Mouse (Mus musculus): Measurements from ENCODE around the gene Ak5. TPM values are rescaled to one million over a fixed set of nuclear protein-coding genes. Genes with fewer than 3 reads are reported as not detected.
"Not testable (repeated sequence)": the region's sequence is repeated elsewhere in the genome, so short reads cannot be mapped to it uniquely, and the experiment has no call there.

The Ak5 gene
- polyA plus RNA-seq, 1 experiment from 2014 or later: 3.1 TPM

DNA sequence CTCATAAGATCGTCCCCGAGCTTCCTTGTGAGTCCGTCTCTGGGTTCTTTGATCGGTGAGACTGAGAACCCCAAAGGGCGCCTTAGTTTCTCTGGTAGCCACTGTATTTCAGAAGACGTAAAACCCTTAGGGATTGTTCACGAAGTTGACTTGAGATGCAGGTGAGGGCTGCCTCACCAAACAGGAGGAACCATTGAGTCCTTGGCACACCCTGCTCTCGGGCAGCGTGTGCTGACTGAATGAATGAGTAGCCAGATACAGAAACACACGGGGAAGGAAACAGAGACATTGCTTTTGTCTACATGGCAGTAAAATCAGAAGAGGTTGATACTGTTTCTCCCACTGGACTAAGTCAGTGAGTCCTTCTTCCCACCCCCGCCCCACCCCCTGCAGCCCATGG, 48.1 kb downstream of the Ak5 start:
- Histone ChIP-seq H3K4me1 (no peaks in the 10 kb centered on the region), H3K36me3 (no peaks in the 10 kb centered on the region), H3K4me2 (no peak overlapping the region), H3K27me3 (replicated peaks) (no peaks in the 10 kb centered on the region), H3K9me3 (no peaks in the 10 kb centered on the region), H3K4me3 (replicated peaks) (no peak overlapping the region), H3K9ac (no peak overlapping the region), H3K27ac (no peak overlapping the region)
- no peak for ATAC-seq (ENCODE audit: insufficient read depth, low FRiP score, low read depth)
- 84% methylated on average over 11 of the region's 11 CpGs for WGBS

GRCm38 (mm10) chr3:152609076-152609475, 59.1 kb downstream of the Ak5 start:
- no peaks in the 10 kb centered on the region for H3K4me1 ChIP-seq
- H3K9ac ChIP-seq: no peak overlapping the region
- no peaks in the 10 kb centered on the region for H3K27me3 ChIP-seq (replicated peaks)
- ATAC-seq (ENCODE audit: insufficient read depth, low FRiP score, low read depth): no peak
- WGBS: 76% methylated on average over 5 of the region's 5 CpGs
- no peak overlapping the region for H3K27ac ChIP-seq
- H3K9me3 ChIP-seq: no peaks in the 10 kb centered on the region
- H3K4me2 ChIP-seq: no peak overlapping the region
- H3K4me3 ChIP-seq (replicated peaks): no peak overlapping the region
- H3K36me3 ChIP-seq: no peaks in the 10 kb centered on the region

DNA sequence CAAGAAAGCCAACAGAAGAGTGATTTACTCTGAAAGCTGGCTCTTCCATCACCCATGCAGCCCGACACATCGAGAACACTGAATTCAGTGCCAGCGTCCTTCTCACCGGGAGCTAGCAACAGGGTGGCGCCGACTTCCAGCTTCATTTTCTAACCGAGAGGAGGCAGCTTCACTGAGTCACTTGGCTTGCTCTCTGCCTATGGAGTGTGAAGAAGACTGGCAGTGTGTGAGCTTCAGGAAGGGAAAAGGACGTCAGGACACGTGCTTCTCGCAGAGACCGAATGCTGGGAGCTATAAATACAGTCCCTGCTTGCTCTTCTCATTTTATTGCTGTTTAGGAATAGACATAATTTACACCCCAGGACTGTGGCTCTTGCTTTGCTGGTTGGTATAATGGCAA, 62.3 kb downstream of the Ak5 start:
- H3K4me1 ChIP-seq: no peaks in the 10 kb centered on the region
- no peak overlapping the region for H3K4me2 ChIP-seq
- no peaks in the 10 kb centered on the region for H3K36me3 ChIP-seq
- 64% methylated on average over 11 of the region's 11 CpGs for WGBS
- no peak for ATAC-seq (ENCODE audit: insufficient read depth, low FRiP score, low read depth)
- no peak overlapping the region for H3K4me3 ChIP-seq (replicated peaks)
- H3K9me3 ChIP-seq: no peaks in the 10 kb centered on the region
- H3K27me3 ChIP-seq (replicated peaks): no peaks in the 10 kb centered on the region
- no peak overlapping the region for H3K9ac ChIP-seq
- H3K27ac ChIP-seq: no peak overlapping the region

- Histone ChIP-seq H3K9me3 (no peaks in the 10 kb centered on the region), H3K9ac (no peak overlapping the region), H3K4me3 (replicated peaks) (no peak overlapping the region), H3K4me1 (no peaks in the 10 kb centered on the region), H3K4me2 (no peak overlapping the region), H3K27ac (no peak overlapping the region), H3K27me3 (replicated peaks) (no peaks in the 10 kb centered on the region), H3K36me3 (no peaks in the 10 kb centered on the region)
- ATAC-seq (ENCODE audit: insufficient read depth, low FRiP score, low read depth): no peak
- WGBS: 55% methylated on average over 6 of the region's 6 CpGs
These were observed 68.5 kb downstream of the Ak5 start for GRCm38 (mm10) chr3:152599679-152600078.

DNA sequence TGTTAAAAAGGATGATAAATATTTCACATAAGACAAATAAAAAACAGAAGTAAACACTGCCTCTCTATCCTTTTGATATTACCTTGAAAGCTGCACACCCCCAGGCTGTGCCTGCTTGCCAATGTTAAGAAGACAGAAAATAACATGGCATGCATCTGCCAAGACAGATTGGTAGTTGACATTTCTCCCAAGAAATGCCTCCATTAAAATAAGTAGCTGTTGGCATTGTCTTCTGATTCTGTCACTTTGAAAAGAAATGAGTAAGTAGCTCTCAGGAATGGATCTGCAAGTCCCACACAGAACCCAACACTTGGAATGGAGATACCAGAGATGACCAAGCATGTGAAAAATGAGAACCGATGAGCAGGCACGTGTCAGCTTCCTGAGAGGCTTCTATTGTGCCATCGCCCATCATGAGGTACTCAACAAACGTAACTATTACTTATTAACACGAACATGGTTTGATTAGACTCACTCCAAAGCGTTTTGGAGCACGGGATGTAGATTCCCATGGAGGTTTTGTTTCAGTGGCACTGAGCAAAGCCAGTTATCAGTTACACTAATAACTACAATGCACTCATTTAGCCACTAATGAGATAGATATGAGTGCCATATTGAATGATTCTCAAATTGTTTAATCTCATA, 71.6 kb downstream of the Ak5 start:
- H3K4me2 ChIP-seq: no peak overlapping the region
- H3K36me3 ChIP-seq: no peaks in the 10 kb centered on the region
- H3K9me3 ChIP-seq: no peaks in the 10 kb centered on the region
- no peak overlapping the region for H3K27ac ChIP-seq
- H3K27me3 ChIP-seq (replicated peaks): no peaks in the 10 kb centered on the region
- WGBS: 81% methylated on average over 7 of the region's 7 CpGs
- no peak overlapping the region for H3K9ac ChIP-seq
- ATAC-seq (ENCODE audit: insufficient read depth, low FRiP score, low read depth): no peak
- no peaks in the 10 kb centered on the region for H3K4me1 ChIP-seq
- no peak overlapping the region for H3K4me3 ChIP-seq (replicated peaks)

DNA sequence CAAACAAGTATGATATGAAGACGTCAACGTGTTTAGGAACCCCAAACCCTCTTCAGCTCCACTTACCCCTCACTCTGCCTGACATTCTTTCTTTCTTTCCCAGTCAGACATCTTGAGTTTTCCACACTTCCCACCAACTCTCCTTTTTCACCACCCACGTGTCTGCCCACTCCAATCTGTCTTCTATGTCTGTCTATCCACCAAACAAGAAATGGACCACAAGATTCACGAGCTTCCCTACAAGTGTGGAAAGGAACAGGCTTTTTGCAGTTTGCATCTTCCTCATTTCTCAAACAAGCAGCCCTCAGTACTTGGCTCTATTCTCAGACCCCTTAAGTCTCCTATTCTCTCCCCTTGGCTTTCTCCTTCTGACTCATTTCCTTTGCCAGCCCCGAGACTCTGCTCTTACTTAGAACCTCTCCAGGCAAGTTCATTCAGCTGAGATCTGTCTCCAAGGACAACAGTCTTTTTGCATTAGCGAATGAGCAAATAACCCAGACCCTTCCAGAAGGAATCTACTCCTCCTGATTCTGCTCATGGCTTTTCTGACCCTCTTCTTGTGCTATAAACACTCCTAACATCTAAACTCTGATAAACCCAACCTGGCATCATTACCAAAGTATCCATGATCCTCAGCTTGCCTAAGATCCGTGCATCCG, 75.3 kb downstream of the Ak5 start:
- Histone ChIP-seq H3K9me3 (no peaks in the 10 kb centered on the region), H3K4me3 (replicated peaks) (no peak overlapping the region), H3K4me2 (no peak overlapping the region), H3K27me3 (replicated peaks) (no peaks in the 10 kb centered on the region), H3K4me1 (no peaks in the 10 kb centered on the region), H3K27ac (no peak overlapping the region), H3K36me3 (no peaks in the 10 kb centered on the region), H3K9ac (no peak overlapping the region)
- ATAC-seq (ENCODE audit: insufficient read depth, low FRiP score, low read depth): no peak
- WGBS: 45% methylated on average over 8 of the region's 8 CpGs

- Histone ChIP-seq H3K27ac (no peak overlapping the region), H3K36me3 (no peaks in the 10 kb centered on the region), H3K4me2 (no peak overlapping the region), H3K4me3 (replicated peaks) (no peak overlapping the region), H3K4me1 (no peaks in the 10 kb centered on the region), H3K9me3 (no peaks in the 10 kb centered on the region), H3K27me3 (replicated peaks) (no peaks in the 10 kb centered on the region), H3K9ac (no peak overlapping the region)
- 38% methylated on average over 7 of the region's 7 CpGs for WGBS
- ATAC-seq (ENCODE audit: insufficient read depth, low FRiP score, low read depth): no peak
These were observed 77.7 kb downstream of the Ak5 start for GRCm38 (mm10) chr3:152590491-152590890.

DNA sequence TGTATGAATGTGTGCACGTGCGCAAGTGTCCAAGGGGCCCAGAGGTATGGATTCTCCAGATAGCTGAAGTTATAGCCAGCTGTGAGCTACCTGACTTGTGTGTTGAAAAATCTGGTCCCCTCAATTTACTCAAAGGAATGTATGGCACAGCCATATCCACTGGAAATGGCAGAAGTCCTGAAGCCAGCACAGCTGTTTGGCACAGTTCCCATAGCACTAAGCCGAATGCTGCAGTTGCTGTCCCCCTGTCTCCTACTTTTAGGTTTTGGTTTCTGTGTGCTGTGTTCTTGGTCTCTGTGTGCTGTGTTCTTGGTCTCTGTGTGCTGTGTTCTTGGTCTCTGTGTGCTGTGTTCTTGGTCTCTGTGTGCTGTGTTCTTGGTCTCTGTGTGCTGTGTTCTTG, 79.1 kb downstream of the Ak5 start:
- H3K27me3 ChIP-seq (replicated peaks); H3K36me3 ChIP-seq; H3K9ac ChIP-seq; H3K4me2 ChIP-seq; H3K27ac ChIP-seq; ATAC-seq (ENCODE audit: insufficient read depth, low FRiP score, low read depth); H3K4me3 ChIP-seq (replicated peaks); H3K4me1 ChIP-seq; H3K9me3 ChIP-seq: not testable (repeated sequence)
- 74% methylated on average over 3 of the region's 3 CpGs for WGBS

GRCm38 (mm10) chr3:152587007-152587406, 81.2 kb downstream of the Ak5 start:
- no peak overlapping the region for H3K27ac ChIP-seq
- no peak overlapping the region for H3K4me3 ChIP-seq (replicated peaks)
- H3K9ac ChIP-seq: no peak overlapping the region
- 86% methylated on average over 2 of the region's 2 CpGs for WGBS
- H3K9me3 ChIP-seq: no peaks in the 10 kb centered on the region
- no peak for ATAC-seq (ENCODE audit: insufficient read depth, low FRiP score, low read depth)
- no peaks in the 10 kb centered on the region for H3K4me1 ChIP-seq
- H3K36me3 ChIP-seq: no peaks in the 10 kb centered on the region
- no peaks in the 10 kb centered on the region for H3K27me3 ChIP-seq (replicated peaks)
- H3K4me2 ChIP-seq: no peak overlapping the region

GRCm38 (mm10) chr3:152586191-152586590, 82.0 kb downstream of the Ak5 start:
- Histone ChIP-seq H3K4me3 (replicated peaks) (no peak overlapping the region), H3K27ac (no peak overlapping the region), H3K9me3 (no peaks in the 10 kb centered on the region), H3K4me1 (no peaks in the 10 kb centered on the region), H3K27me3 (replicated peaks) (no peaks in the 10 kb centered on the region), H3K36me3 (no peaks in the 10 kb centered on the region), H3K9ac (no peak overlapping the region), H3K4me2 (no peak overlapping the region)
- no peak for ATAC-seq (ENCODE audit: insufficient read depth, low FRiP score, low read depth)
- WGBS: 71% methylated on average over 8 of the region's 8 CpGs

DNA sequence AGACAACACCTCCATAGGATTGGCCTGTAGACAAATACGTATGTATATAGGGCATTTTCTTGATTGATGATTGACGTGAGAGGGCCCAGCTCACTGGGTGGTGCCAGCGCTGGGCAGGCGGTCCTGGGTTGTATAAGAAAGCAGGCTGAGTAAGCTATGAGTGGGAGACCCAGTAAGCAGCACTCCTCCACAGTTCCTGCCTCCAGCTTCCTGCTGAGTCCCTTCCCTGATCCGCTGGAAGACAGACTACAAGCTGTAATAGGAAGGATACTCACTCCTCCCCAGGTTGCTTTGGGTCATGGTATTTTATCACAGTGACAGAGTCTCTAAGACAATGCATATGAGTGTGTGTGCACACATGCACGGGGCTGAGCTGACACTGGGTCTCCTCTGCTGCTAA, 82.6 kb downstream of the Ak5 start:
- Histone ChIP-seq H3K36me3 (no peaks in the 10 kb centered on the region), H3K4me2 (no peak overlapping the region), H3K4me3 (replicated peaks) (no peak overlapping the region), H3K9ac (no peak overlapping the region), H3K9me3 (no peaks in the 10 kb centered on the region), H3K4me1 (no peaks in the 10 kb centered on the region), H3K27ac (no peak overlapping the region), H3K27me3 (replicated peaks) (no peaks in the 10 kb centered on the region)
- 79% methylated on average over 6 of the region's 6 CpGs for WGBS
- no peak for ATAC-seq (ENCODE audit: insufficient read depth, low FRiP score, low read depth)

GRCm38 (mm10) chr3:152583033-152583432, 85.1 kb downstream of the Ak5 start:
- Histone ChIP-seq H3K4me2 (no peak overlapping the region), H3K4me3 (replicated peaks) (no peak overlapping the region), H3K4me1 (no peaks in the 10 kb centered on the region), H3K36me3 (no peaks in the 10 kb centered on the region), H3K9ac (no peak overlapping the region), H3K27me3 (replicated peaks) (no peaks in the 10 kb centered on the region), H3K9me3 (no peaks in the 10 kb centered on the region), H3K27ac (no peak overlapping the region)
- ATAC-seq (ENCODE audit: insufficient read depth, low FRiP score, low read depth): no peak

GRCm38 (mm10) chr3:152581853-152582252, 86.3 kb downstream of the Ak5 start:
- not testable (repeated sequence) for H3K27me3 ChIP-seq (replicated peaks)
- 83% methylated on average over 3 of the region's 3 CpGs for WGBS

More at GRCm38 (mm10) chr3:152581853-152582252, 86.3 kb downstream of the Ak5 start:
- not testable (repeated sequence) for H3K4me1 ChIP-seq; H3K27ac ChIP-seq; H3K4me2 ChIP-seq; H3K4me3 ChIP-seq (replicated peaks); H3K9me3 ChIP-seq; H3K36me3 ChIP-seq; H3K9ac ChIP-seq; ATAC-seq (ENCODE audit: insufficient read depth, low FRiP score, low read depth)

Measured in stomach, embryonic 15.5 days (tissue).